Mouse (Mus musculus) brain, embryonic 14.5 days (tissue): Measurements from ENCODE around the gene Hic2. TPM values are rescaled to one million over a fixed set of nuclear protein-coding genes. Genes with fewer than 3 reads are reported as not detected.

Source experiments
- DNase-seq: peaks from one replicate; pipeline ENCODE4 v3.0.0-alpha.2; 2011; ENCODE audit warnings: low read depth
- CTCF ChIP-seq: fragments of 200-500 bp; IDR thresholded peaks from 2 replicates; pipeline ENCODE4 v1.5.1; 2012; ENCODE audit warnings: inconsistent platforms, mild to moderate bottlenecking, moderate library complexity, borderline replicate concordance; ENCODE audit not compliant: insufficient read depth, insufficient read length; ENCODE audit errors: extremely low read depth
- POLR2A ChIP-seq: fragments of 200-500 bp; IDR thresholded peaks from 2 replicates; pipeline ENCODE4 v1.6.1; 2012; ENCODE audit warnings: mild to moderate bottlenecking, inconsistent platforms, borderline replicate concordance; ENCODE audit not compliant: poor library complexity, insufficient read depth, insufficient read length, severe bottlenecking; ENCODE audit errors: extremely low read depth
- polyA plus RNA-seq: library from polyadenylated mRNA; depleted of rRNA; stranded (reverse); fragments of >200 nt; gene quantifications from 2 replicates; pipeline ENCODE4 v1.2.3, GENCODE M21; 2012

Hic2 gene
- polyA plus RNA-seq, 1 experiment, result 16.4 TPM

- no peak for TF ChIP-seq CTCF
- TF ChIP-seq POLR2A, result no peak
- no peak for DNase-seq
Measured at GRCm38 (mm10) chr16:17258917-17259316, 25.5 kb downstream of the Hic2 start.

GRCm38 (mm10) chr16:17261341-17261740 is 28.0 kb downstream of the Hic2 start:
- no peak for TF ChIP-seq CTCF
- DNase-seq, result no peak

GRCm38 (mm10) chr16:17266113-17266512 is 32.7 kb downstream of the Hic2 start:
- DNase-seq, result no peak
- TF ChIP-seq POLR2A (no peak), CTCF (no peak)

- DNase-seq, result no peak
- no peak for TF ChIP-seq CTCF
- no peak for TF ChIP-seq POLR2A
Measured at GRCm38 (mm10) chr16:17267937-17268336, 34.6 kb downstream of the Hic2 start.

GRCm38 (mm10) chr16:17269872-17270271 is 36.5 kb downstream of the Hic2 start:
- DNase-seq, result no peak
- TF ChIP-seq POLR2A (no peak), CTCF (no peak)

GRCm38 (mm10) chr16:17271124-17271523 is 37.8 kb downstream of the Hic2 start:
- TF ChIP-seq CTCF, result peak; percentile 33; the same call in 1 of the 2 replicates
- no peak for TF ChIP-seq POLR2A
- DNase-seq, result no peak

GRCm38 (mm10) chr16:17271856-17272255 is 38.5 kb downstream of the Hic2 start:
- no peak for TF ChIP-seq CTCF
- no peak for TF ChIP-seq POLR2A
- no peak for DNase-seq

GRCm38 (mm10) chr16:17275721-17276120 is 42.3 kb downstream of the Hic2 start, which contains the start of gene Tmem191c:
Gene Tmem191c, plus strand, starts transcription at chr16:17276077.
- no peak for DNase-seq
- TF ChIP-seq POLR2A (no peak), CTCF (no peak)

GRCm38 (mm10) chr16:17276164-17277151 is 43.1 kb downstream of the Hic2 start:
- TF ChIP-seq POLR2A, result peak; percentile 27; the same call in 1 of the 2 replicates
- TF ChIP-seq CTCF, result peak; percentile 80
- peak; percentile 95 for DNase-seq

GRCm38 (mm10) chr16:17277342-17278211 is 44.2 kb downstream of the Hic2 start:
- DNase-seq, result peak; percentile 70
- TF ChIP-seq CTCF, result no peak
- no peak for TF ChIP-seq POLR2A

- TF ChIP-seq POLR2A, result no peak
- no peak for TF ChIP-seq CTCF
- DNase-seq, result no peak
Measured at GRCm38 (mm10) chr16:17280471-17280870, 47.1 kb downstream of the Hic2 start.

- no peak for DNase-seq
- TF ChIP-seq CTCF (no peak), POLR2A (no peak)
Measured at GRCm38 (mm10) chr16:17283151-17283550, 49.8 kb downstream of the Hic2 start.
